Mouse (Mus musculus): ENCODE results near the gene 9130213A22Rik. TPM values are rescaled to one million over a fixed set of nuclear protein-coding genes. Genes with fewer than 3 reads are reported as not detected.

9130213A22Rik gene
- polyA plus RNA-seq, 1 experiment from 2014 or later: 0.25 TPM

DNA sequence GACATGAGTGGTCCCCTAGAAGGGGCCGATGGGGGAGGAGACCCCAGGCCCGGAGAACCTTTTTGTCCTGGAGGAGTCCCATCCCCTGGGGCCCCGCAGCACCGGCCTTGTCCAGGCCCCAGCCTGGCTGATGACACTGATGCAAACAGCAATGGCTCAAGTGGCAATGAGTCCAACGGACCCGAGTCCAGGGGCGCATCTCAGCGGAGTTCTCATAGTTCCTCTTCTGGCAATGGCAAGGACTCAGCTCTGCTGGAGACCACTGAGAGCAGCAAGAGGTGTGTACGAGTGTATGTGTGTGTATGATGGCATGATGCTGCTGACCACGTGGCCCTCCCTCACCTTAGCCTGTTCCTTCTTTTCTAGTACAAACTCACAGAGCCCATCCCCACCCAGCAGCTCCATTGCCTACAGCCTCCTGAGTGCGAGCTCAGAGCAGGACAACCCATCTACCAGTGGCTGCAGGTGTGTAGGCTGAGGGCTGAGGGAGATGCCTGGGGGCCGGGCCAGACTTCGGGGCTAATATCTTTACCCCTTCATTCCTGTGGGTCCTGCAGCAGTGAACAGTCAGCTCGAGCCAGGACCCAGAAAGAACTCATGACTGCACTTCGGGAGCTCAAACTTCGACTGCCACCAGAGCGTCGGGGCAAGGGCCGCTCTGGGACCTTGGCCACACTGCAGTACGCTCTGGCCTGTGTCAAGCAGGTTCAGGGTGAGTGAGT, 21.6 kb downstream of the 9130213A22Rik start:
- Histone ChIP-seq H3K4me2 (ENCODE audit: low read length) (peak overlapping the region; percentile 59; the same call in 1 of the 2 replicates), H3K4me1 (replicated peaks; ENCODE audit: insufficient read depth, low read length) (peaks cover 20% of the 10 kb centered on the region; the same call in 1 of the 2 replicates), H3K9me3 (replicated peaks; ENCODE audit: low read length) (no peaks in the 10 kb centered on the region), H3K36me3 (ENCODE audit: insufficient read depth, low read length) (peaks cover 54% of the 10 kb centered on the region), H3K27ac (no peak overlapping the region), H3K4me3 (replicated peaks; ENCODE audit: low read depth, low read length) (peak overlapping the region; percentile 38; the same call in 1 of the 2 replicates), H3K9ac (ENCODE audit: low read depth, low read length) (0 out of 2 replicates have a peak overlapping the region, but pooled peaks have one; percentile 31), H3K27me3 (ENCODE audit: insufficient read depth, low read length) (no peaks in the 10 kb centered on the region)
- DNase-seq (ENCODE audit: low spot score) (no peak), ATAC-seq (replicated peaks; ENCODE audit: low FRiP score, low read depth) (no peak)
- 91% methylated on average over 20 of the region's 20 CpGs for WGBS
- TF ChIP-seq CTCF (IDR thresholded peaks at IDR 0.05; ENCODE audit: low read depth): no peak

DNA sequence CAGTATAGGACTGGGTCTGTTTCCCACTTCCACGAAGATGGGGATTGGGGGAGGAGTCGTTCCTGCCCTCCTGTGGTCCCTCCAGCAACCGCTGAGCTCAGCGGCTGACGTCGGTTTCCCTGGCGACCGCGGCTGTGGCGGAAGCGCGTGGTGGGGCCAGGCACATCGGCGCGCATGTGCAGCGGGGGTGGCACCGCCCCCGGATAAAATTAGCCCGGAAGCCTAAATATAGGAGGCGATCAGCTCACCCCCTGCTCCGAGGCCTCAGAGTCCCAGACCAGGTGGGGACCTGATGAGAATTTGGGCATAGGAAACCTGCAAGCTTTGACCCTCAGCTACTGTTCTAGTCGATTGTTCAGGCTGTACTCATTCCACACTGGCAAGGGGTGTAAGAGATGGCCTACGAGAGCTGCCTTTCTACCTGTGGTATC, 22.5 kb downstream of the 9130213A22Rik start:
- Histone ChIP-seq H3K9me3 (replicated peaks; ENCODE audit: low read length) (no peaks in the 10 kb centered on the region), H3K36me3 (ENCODE audit: insufficient read depth, low read length) (peaks cover 45% of the 10 kb centered on the region), H3K27me3 (ENCODE audit: insufficient read depth, low read length) (no peaks in the 10 kb centered on the region), H3K4me2 (ENCODE audit: low read length) (peak overlapping the region; percentile 59), H3K4me3 (replicated peaks; ENCODE audit: low read depth, low read length) (peak overlapping the region; percentile 38), H3K4me1 (replicated peaks; ENCODE audit: insufficient read depth, low read length) (peaks cover 20% of the 10 kb centered on the region; the same call in 1 of the 2 replicates), H3K9ac (ENCODE audit: low read depth, low read length) (peak overlapping the region; percentile 58; the same call in 1 of the 2 replicates), H3K27ac (peak overlapping the region; percentile 98)
- ATAC-seq (replicated peaks; ENCODE audit: low FRiP score, low read depth): peak; percentile 6; the same call in 1 of the 2 replicates
- peak; percentile 23; the same call in 1 of the 2 replicates for TF ChIP-seq CTCF (IDR thresholded peaks at IDR 0.05; ENCODE audit: low read depth)
- under 1% methylated on average over 23 of the region's 23 CpGs for WGBS
- peak; percentile 96 for DNase-seq (ENCODE audit: low spot score)

DNA sequence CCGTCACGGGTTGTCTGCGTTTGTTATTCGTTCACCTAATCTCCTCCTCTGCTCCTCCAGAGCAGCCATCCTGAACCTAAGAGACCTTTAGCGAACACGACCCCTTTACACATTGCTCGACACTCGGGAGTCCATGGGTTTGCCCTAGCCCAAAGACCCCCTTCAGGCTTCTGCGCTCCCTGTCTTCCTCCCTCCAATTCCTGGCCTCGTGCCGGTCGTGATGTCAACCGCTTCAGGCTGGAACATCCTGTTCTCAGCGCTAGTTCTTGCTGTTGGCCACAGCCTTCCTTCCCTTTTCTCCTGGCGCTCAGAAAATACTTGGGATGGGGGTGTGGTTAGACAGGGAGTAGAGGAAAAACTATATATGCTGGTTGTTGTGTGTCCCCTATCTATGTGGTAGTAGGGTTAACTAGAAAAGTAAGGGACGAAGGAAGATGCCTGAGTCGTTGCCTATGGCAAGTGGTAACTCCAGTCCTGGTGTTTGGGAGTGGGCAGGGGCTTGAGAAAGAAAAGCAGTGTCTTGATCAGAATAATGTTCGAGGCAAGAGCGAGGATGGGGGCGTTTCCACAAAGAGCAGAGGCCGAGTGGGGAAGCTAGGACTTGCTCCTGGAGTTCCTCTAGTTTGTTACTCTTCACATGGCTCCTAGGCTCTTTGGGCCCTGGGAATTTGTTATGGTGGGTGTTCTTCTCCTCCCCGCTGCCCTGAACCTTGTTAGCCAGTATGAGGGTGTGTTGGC, 23.0 kb downstream of the 9130213A22Rik start:
- ATAC-seq (replicated peaks; ENCODE audit: low FRiP score, low read depth): no peak
- no peaks in the 10 kb centered on the region for H3K9me3 ChIP-seq (replicated peaks; ENCODE audit: low read length)

DNA sequence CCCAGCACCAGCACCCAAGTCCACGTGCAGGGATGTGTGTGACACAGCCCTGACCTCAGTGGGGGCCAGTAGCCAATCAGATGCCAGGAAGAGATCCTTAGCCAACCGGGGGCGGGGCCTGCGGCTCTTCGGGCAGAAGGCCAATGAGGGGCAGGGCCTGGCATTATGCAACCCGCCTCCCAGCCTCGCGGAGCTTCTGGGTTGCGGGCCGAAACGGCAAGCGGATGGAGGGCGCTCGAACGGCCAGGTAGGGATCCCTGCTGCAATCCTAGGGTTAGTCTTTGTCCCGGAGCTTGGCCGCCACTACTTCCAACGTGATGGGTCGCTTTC, 23.7 kb downstream of the 9130213A22Rik start:
- H3K27me3 ChIP-seq (ENCODE audit: insufficient read depth, low read length): no peaks in the 10 kb centered on the region
- peak overlapping the region; percentile 98 for H3K27ac ChIP-seq
- DNase-seq (ENCODE audit: low spot score) (peak; percentile 95), ATAC-seq (replicated peaks; ENCODE audit: low FRiP score, low read depth) (peak; percentile 6; the same call in 1 of the 2 replicates)
- H3K9ac ChIP-seq (ENCODE audit: low read depth, low read length): peak overlapping the region; percentile 58
- TF ChIP-seq CTCF (IDR thresholded peaks at IDR 0.05; ENCODE audit: low read depth): 0 out of 2 replicates have a peak, but pooled peaks have one; percentile 7
- peaks cover 20% of the 10 kb centered on the region; the same call in 1 of the 2 replicates for H3K4me1 ChIP-seq (replicated peaks; ENCODE audit: insufficient read depth, low read length)
- peaks cover 33% of the 10 kb centered on the region for H3K36me3 ChIP-seq (ENCODE audit: insufficient read depth, low read length)
- peak overlapping the region; percentile 59 for H3K4me2 ChIP-seq (ENCODE audit: low read length)
- WGBS: under 1% methylated on average over 19 of the region's 19 CpGs
- peak overlapping the region; percentile 38 for H3K4me3 ChIP-seq (replicated peaks; ENCODE audit: low read depth, low read length)
- H3K9me3 ChIP-seq (replicated peaks; ENCODE audit: low read length): no peaks in the 10 kb centered on the region

More for the DNA sequence above, 23.0 kb downstream of the 9130213A22Rik start:
- WGBS: 0% methylated on average over 22 of the region's 22 CpGs
- H3K4me1 ChIP-seq (replicated peaks; ENCODE audit: insufficient read depth, low read length): peaks cover 20% of the 10 kb centered on the region; the same call in 1 of the 2 replicates
- DNase-seq (ENCODE audit: low spot score): peak; percentile 85
- peak; percentile 5; the same call in 1 of the 2 replicates for TF ChIP-seq CTCF (IDR thresholded peaks at IDR 0.05; ENCODE audit: low read depth)
- H3K27ac ChIP-seq: peak overlapping the region; percentile 98
- no peaks in the 10 kb centered on the region for H3K27me3 ChIP-seq (ENCODE audit: insufficient read depth, low read length)
- peak overlapping the region; percentile 38 for H3K4me3 ChIP-seq (replicated peaks; ENCODE audit: low read depth, low read length)
- peak overlapping the region; percentile 58 for H3K9ac ChIP-seq (ENCODE audit: low read depth, low read length)
- peak overlapping the region; percentile 59 for H3K4me2 ChIP-seq (ENCODE audit: low read length)
- H3K36me3 ChIP-seq (ENCODE audit: insufficient read depth, low read length): peaks cover 39% of the 10 kb centered on the region

DNA sequence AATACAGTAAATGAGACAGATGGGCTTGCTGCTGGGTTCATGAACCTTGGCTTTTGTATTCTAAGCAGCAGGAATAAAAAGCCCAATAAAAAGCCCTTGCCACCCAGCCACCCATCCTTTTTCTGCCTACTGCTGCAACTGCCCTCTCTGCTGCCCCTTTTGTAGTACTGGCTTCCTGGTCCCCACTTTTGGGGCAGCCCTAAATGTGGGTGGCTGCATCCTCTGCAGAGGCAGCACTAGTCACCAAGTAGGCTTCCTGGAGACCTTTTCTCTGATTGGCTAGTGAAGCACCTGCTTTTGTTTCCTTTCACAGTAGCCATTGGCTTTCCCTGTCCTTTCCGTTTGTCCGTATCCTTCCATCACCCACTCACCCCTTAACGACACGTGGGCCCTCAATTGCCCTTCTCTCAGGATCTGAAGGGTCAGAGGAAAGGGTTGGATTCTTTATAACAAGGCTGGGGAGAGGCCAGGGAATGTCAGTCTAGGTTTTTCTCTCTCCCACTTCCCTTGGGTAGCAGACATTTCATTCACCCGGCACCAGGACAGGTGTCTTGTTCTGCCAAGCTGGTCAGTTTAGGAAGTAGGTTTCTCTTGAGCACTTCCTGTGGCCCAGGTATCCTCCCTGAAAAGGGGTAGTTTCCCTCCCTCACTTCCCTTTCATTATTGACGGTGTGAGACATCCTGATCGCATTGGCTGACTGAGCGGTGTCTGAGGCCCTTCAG, 24.2 kb downstream of the 9130213A22Rik start:
- H3K27me3 ChIP-seq (ENCODE audit: insufficient read depth, low read length): no peaks in the 10 kb centered on the region
- peak overlapping the region; percentile 98 for H3K27ac ChIP-seq
- no peak for DNase-seq (ENCODE audit: low spot score)
- H3K9me3 ChIP-seq (replicated peaks; ENCODE audit: low read length): no peaks in the 10 kb centered on the region
- H3K9ac ChIP-seq (ENCODE audit: low read depth, low read length): no peak overlapping the region; the same call in 1 of the 2 replicates
- peak overlapping the region; percentile 59 for H3K4me2 ChIP-seq (ENCODE audit: low read length)
- 15% methylated on average over 8 of the region's 8 CpGs for WGBS
- H3K36me3 ChIP-seq (ENCODE audit: insufficient read depth, low read length): peaks cover 28% of the 10 kb centered on the region
- peaks cover 20% of the 10 kb centered on the region; the same call in 1 of the 2 replicates for H3K4me1 ChIP-seq (replicated peaks; ENCODE audit: insufficient read depth, low read length)
- peak overlapping the region; percentile 58 for H3K4me3 ChIP-seq (replicated peaks; ENCODE audit: low read depth, low read length)
- ATAC-seq (replicated peaks; ENCODE audit: low FRiP score, low read depth): no peak
- TF ChIP-seq CTCF (IDR thresholded peaks at IDR 0.05; ENCODE audit: low read depth): no peak
